Mouse (Mus musculus): Measurements from ENCODE around the gene Lypd4.
"Not testable (repeated sequence)": the region's sequence is repeated elsewhere in the genome, so short reads cannot be mapped to it uniquely, and the experiment has no call there.

Lypd4 gene

DNA sequence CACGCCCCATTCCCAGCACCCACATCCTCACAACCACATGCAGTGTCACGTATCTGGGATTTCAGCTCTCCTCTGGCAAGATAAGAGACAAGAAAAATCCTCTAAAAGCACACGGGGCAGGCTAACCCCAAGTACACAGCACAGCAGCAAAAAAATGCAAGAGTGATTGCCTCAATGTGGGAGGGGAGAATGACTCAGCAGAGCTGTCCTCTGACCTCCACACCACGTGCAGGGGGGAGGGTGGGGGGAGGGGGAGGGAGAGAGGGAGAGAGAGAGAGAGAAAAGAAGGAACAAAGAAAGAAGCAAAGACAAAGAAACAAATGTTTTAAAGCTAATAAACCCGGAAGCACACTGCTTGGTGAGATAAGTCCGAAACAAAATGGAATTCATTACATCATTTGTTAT is 18.8 kb downstream of the Lypd4 start:
- CTCF ChIA-PET = no interaction called here

DNA sequence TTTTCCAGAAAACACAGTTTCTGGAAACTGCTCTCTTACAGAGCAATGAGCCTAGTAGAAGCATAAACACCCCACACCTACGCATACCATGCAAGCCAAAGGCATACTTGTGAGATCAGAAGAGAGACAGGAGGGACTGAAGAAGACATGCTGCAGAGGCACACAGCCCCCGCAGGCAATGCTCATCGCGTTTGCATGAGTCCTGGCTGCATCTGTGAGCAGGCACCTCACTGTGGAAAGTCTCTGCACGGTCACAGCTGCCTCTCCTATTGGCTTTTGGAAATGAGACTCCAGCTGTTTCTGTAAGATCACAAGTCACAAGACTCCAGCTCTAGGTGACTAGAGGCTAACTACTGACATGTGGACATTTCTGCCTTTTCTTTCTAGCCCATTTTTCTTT is 19.6 kb downstream of the Lypd4 start:
- CTCF ChIA-PET = no interaction called here

DNA sequence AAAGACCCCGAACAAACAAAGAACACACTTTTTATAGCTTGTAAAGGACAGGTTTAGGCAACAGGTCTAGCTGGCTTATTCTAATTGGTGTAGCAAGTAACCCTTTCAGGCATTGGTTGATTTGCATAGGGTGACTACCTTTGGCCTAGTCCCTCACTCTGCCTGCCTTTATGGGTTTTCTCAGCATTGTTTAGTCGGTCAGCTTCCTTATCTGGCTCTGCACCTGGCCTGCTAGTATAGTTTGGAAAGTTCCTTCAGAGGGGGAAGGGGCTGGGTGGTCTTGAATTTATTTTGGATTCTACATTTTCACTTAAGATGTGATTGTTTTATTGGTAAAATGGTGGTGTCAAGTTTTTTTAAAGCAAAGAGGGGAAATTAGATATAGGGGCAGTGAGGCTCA is 23.2 kb downstream of the Lypd4 start:
- CTCF ChIA-PET = interaction anchor here (0.9 kb wide), 1 partner anchor 126 kb away, joined by 3 read pairs; the partner anchor contains the start of gene Rabac1

DNA sequence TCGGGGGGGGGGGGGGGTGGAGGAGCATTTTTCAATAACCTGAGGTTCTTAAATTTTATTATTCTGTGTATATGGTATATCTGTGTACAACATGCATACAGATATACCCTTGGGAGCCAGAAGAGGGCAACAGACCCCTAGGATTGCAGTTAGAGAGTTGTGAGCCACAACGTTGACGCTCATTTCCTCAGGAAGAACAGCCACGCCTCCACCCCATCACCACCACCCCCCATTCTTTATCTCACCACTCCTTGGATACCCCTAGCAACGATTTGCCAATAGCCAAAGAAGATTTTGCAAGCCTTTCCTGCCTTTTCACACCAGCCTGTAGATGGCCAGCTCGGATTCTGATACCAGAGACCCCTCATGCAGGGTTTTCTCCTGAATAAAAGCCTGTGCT is 24.0 kb downstream of the Lypd4 start:
- CTCF ChIA-PET = no interaction called here

DNA sequence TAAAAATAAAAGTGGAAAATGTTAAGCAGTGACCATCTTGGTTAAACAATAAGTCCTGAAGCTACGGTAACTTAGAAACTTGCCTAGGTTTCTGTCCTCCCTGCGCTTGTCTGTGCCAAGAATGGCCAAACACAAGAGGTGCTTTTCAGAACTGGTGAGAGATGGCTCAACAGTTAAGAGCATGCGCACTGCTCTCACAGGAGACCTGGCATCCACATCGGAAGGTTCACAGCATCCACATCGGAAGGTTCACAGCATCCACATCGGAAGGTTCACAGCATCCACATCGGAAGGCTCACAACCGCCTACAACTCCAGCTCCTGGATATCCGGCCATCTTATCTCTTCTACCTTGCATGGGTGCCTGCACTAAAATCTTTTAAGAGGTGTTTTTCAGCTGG is 24.6 kb downstream of the Lypd4 start:
- CTCF ChIA-PET = no interaction called here

DNA sequence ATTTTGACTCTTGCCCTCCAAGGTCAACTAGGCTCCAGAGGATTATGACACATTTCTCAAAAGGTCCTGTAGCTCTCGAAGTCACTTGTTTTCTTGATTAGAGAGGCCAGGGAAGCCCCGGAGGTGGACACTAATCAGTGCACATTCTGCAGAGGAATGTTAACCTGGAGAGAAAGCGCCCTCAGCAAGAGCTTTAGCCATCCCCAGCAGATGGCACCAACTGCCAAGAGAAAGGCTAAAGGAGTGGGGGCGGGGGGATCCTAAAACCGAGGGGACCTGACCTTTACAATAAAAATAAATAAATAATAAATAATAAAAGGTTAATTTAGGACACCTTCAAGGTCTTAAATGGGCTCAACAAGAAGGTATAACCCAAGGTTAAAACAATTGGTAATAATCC is 25.6 kb downstream of the Lypd4 start:
- CTCF ChIA-PET = no interaction called here

DNA sequence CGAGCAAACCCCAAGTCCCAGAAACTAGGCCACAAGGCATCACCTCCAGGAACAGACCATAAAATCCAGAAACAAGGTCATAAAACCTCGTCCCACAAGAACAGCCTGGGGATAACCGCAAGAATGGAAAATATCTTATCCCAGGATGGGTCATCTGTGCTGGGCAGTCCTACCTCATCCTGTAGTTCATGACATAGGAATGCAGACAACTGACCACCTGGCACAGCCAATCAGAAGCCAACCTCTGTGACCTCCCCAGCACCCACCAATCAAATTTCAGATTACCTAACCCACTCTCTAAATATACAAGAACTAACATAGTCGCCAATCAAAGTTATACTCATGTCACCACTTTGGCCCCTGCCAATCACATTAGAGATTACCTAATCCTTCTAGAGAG is 28.7 kb downstream of the Lypd4 start:
- CTCF ChIA-PET = interaction anchor here (0.7 kb wide), 2 partner anchors 248 to 650 kb away, joined by 5 to 24 read pairs; no protein-coding TSS in a partner anchor

DNA sequence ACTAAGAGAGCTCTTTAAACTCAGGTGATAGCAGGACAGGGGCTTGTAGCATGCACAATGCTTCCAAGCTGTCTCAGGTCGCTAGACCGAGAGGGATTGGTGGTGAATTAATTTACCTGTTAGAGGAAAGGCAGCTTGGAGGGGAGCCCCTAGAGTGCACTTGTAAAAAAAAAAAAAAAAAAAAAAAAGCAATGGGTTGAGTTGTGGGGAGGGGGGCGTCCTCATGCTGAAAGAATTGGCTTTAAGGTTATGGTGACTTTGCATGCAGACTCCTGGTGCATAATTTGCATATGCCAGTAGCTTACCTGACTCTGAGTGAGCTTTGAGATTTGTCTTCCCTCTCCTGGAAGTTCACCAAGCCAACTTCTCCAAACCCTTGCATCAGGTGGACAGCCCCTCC is 29.4 kb downstream of the Lypd4 start:
- CTCF ChIA-PET = interaction anchor here (0.7 kb wide), 2 partner anchors 249 to 651 kb away, joined by 5 to 24 read pairs; no protein-coding TSS in a partner anchor

DNA sequence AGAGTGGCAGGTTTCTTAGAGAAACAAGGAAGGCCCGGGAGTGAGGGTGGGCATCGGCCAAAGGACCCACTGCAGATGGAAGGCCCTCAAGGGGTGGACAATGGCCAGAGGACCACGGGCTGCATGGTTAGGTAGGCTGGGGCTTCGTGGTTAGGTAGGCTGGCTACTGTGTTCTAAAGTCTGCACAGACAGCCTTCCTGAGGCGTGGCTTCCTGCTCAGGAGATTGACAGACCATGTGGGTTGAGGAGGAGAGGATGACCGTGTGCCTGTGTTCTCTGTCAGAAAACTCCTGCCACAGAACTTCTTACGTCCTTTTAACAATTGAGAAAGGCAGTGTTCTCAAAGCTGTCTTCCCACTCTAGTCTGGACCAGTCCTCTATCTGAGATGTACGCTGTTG is 30.3 kb downstream of the Lypd4 start:
- CTCF ChIA-PET = no interaction called here

DNA sequence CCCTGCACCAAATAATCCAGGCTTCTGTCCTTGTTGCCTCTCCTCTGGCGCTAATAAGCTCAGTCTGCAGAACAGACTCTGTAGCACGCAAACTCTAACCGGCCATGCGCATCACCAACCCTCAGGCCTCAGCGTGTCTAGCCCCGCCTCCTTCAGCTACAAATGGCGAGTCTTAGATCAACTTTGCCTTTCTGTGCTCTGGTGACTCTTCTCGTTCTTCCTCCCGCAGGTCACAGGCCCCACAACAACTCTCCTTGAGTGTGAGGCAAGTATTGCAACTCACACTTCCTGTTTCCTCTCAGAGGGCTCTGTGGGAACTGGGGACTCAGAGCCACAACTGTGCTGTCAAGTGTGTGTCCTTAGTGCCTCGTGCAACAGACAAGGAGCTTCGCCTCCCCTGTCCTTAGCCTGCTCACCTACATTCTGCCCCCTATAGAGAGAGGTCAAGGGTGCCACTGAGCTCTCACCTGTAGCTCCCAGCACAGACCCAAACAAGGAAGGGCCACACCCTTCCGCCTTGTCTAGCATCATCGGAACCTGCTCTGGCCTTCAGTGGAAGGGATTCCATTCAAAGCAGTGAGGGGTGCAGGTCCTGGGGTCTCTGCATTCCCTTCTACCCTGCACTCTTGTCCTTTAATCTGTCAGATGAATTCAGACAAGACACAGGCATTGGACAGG is 30.9 kb downstream of the Lypd4 start:
- CTCF ChIA-PET = not testable (repeated sequence)

DNA sequence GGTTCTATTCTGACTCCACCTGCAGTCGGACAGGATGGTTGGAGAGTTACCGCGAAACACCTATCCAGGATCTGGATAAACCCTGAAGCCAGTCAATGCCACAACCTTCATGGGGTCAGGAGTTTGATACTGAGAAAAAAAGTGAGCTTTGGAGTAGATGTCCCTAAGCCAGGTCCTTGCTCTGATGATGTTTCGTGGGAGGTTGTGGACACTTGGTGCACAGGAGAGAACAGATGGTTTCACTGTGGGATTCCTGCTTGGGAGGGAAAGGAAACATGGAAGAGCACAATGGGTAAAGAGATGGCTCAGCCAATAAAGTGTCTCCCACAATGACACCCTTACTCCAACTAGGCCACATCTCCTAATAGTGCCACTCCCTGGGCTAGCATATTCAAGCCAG is 42.6 kb downstream of the Lypd4 start:
- CTCF ChIA-PET = no interaction called here

DNA sequence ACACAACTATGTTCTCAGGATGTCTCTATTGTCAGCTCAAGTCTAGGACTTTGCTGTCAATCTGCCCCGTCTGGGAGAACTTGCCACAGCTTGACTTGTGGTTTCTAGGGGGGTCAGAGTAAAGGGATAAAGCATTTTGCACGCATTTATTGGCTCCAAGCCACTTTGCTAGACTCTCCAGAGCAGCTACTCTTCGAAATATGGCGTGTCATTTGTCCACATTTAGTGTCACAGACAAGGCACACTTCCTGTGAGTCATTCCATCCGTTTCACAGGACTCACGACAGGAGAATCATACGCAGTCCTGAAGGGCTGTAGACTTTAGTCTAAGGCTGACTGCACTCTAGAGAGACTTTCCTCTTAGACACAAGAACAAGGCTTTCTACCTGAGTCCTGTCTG is 45.3 kb downstream of the Lypd4 start:
- CTCF ChIA-PET = no interaction called here

DNA sequence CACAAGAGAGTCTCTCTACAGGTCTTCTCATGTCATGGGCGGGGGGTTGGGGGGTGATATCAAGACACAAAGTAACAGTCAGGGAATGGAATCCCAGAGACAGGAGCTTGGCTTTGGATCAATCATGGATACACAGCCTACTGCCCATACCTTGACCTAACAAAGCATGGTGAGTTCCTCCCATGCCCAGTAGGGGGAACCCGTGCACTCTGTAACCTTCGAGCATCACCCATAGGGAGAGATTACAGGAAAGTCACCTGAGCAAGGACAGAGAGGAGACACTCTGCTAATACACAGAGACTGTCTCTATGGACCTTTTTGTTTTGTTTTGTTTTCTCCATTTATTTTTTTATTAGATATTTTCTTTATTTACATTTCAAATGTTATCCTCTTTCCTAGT is 52.2 kb downstream of the Lypd4 start:
- CTCF ChIA-PET = interaction anchor here (1.2 kb wide), 1 partner anchor 156 kb away, joined by 8 read pairs; the partner anchor contains the start of gene Rabac1

Data from spleen, embryonic (tissue).